Mouse (Mus musculus) embryo, embryonic 9.5 days (tissue): ENCODE measurements around the gene Nup205.

ENCODE experiments used
- DNase-seq: peaks from one replicate; pipeline ENCODE4 v3.0.0-alpha.2; 2017; ENCODE audit errors: extremely low spot score

Nup205 gene

GRCm38 (mm10) chr6:35251807-35252476 is 74.7 kb downstream of the Nup205 start:
- no peak for DNase-seq

GRCm38 (mm10) chr6:35252477-35253346 is 75.5 kb downstream of the Nup205 start:
- DNase-seq, result peak; percentile 95

- no peak for DNase-seq
Observed at GRCm38 (mm10) chr6:35253474-35253873, 76.3 kb downstream of the Nup205 start.

GRCm38 (mm10) chr6:35254136-35254904 is 77.1 kb downstream of the Nup205 start:
- DNase-seq, result no peak

GRCm38 (mm10) chr6:35255017-35255416 is 77.8 kb downstream of the Nup205 start:
- DNase-seq, result no peak

- no peak for DNase-seq
Observed at GRCm38 (mm10) chr6:35256691-35257090, 79.5 kb downstream of the Nup205 start.

GRCm38 (mm10) chr6:35257626-35258190 is 80.5 kb downstream of the Nup205 start:
- DNase-seq, result no peak

GRCm38 (mm10) chr6:35258922-35259321 is 81.7 kb downstream of the Nup205 start:
- DNase-seq, result no peak

- DNase-seq, result no peak
Observed at GRCm38 (mm10) chr6:35259526-35259925, 82.3 kb downstream of the Nup205 start.

GRCm38 (mm10) chr6:35260531-35260930 is 83.3 kb downstream of the Nup205 start:
- no peak for DNase-seq

GRCm38 (mm10) chr6:35265580-35266278 is 88.5 kb downstream of the Nup205 start:
- no peak for DNase-seq

GRCm38 (mm10) chr6:35268711-35269110 is 91.5 kb downstream of the Nup205 start:
- DNase-seq, result no peak

GRCm38 (mm10) chr6:35269643-35270042 is 92.4 kb downstream of the Nup205 start:
- DNase-seq, result no peak

GRCm38 (mm10) chr6:35271094-35271855 is 94.1 kb downstream of the Nup205 start:
- DNase-seq, result no peak

- DNase-seq, result no peak
Observed at GRCm38 (mm10) chr6:35271868-35272765, 94.9 kb downstream of the Nup205 start.

GRCm38 (mm10) chr6:35273391-35274082 is 96.3 kb downstream of the Nup205 start:
- DNase-seq, result no peak

GRCm38 (mm10) chr6:35277903-35278587 is 100.8 kb downstream of the Nup205 start:
- DNase-seq, result no peak

- no peak for DNase-seq
Observed at GRCm38 (mm10) chr6:35279306-35279705, 102.1 kb downstream of the Nup205 start.
